Mouse (Mus musculus) liver, embryonic 14.5 days (tissue): ENCODE measurements around the gene Tbcd.

ENCODE experiments used
- CTCF ChIP-seq: IDR thresholded peaks from 2 replicates; pipeline ENCODE4 v1.5.1; 2016; ENCODE audit warnings: antibody characterized with exemption, low read depth, control low read depth
- EP300 ChIP-seq: IDR thresholded peaks from 2 replicates; pipeline ENCODE4 v1.6.1; 2016; ENCODE audit warnings: antibody characterized with exemption, low read depth

- TF ChIP-seq CTCF, result no peak
- TF ChIP-seq EP300, result no peak
Observed at GRCm38 (mm10) chr11:121564265-121564664, 112.5 kb downstream of the Tbcd start.
